Mouse (Mus musculus): ENCODE results near the gene Nwd2. TPM values are rescaled to one million over a fixed set of nuclear protein-coding genes. Genes with fewer than 3 reads are reported as not detected.
A peak's percentile ranks its signal among the peaks of the same experiment; 100 is the strongest.

Gene Nwd2
- polyA plus RNA-seq, 1 experiment, result not detected

DNA sequence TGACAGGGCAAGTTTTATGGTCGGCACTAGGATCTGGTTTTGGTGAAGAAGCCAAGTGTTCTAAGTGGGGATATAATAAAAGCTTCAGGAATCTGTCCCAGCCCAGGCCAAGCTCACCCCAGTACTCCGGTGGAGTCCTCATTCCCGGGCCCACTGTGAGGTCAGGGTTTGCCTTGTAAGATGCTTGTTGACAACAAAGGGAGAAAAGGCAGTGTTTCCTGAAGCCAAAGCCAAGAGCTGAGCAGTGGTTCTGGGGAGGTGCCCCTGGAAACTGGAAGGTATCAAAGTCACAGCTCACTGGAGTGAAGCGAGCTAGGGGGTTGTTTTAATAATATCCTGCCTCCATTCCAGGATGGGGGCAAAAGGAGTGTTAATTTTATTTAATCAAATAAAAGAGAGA, 170.1 kb downstream of the Nwd2 start:
- no peak overlapping the region for H3K4me3 ChIP-seq (ENCODE audit: extremely low read depth, insufficient read depth, insufficient read length)
- H3K36me3 ChIP-seq (ENCODE audit: control insufficient read depth, insufficient read depth, low read length), result no peaks in the 10 kb centered on the region
- WGBS, result 74% methylated on average over 4 of the region's 4 CpGs
- H3K27ac ChIP-seq (ENCODE audit: insufficient read depth, low read length), result no peak overlapping the region
- H3K27me3 ChIP-seq (ENCODE audit: control insufficient read depth, insufficient read depth, low read length), result no peaks in the 10 kb centered on the region
- TF ChIP-seq POLR2A (IDR thresholded peaks at IDR 0.05; ENCODE audit: low read depth, low read length) (no peak), CTCF (IDR thresholded peaks at IDR 0.05; ENCODE audit: extremely low read depth, insufficient read depth, insufficient read length, insufficient replicate concordance) (no peak)
- no peak for DNase-seq (ENCODE audit: low read depth in 1 of 2, low spot score in 2 of 2)
- no peaks in the 10 kb centered on the region for H3K4me1 ChIP-seq (ENCODE audit: control insufficient read depth, insufficient read depth, insufficient read length)

DNA sequence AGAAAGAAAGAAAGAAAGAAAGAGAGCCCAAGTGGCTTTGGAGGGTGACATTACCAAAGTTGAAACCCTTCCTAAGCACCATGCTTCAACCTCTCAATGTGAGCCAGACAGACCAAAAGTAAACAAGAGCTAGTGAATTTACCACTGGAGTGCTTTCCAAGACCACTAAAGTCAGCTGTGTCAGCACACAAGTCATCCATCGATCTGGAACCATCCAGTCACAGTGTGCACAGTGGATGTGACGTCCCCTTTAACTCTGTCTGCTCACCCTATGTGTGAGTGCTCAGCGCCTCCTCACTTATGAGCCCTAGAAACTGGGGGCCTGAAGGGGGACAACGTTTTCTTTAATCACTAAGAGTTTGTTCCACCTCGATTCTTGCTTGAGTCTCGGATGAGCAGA, 170.6 kb downstream of the Nwd2 start:
- Histone ChIP-seq H3K4me1 (ENCODE audit: control insufficient read depth, insufficient read depth, insufficient read length) (no peaks in the 10 kb centered on the region), H3K4me3 (ENCODE audit: extremely low read depth, insufficient read depth, insufficient read length) (no peak overlapping the region), H3K27ac (ENCODE audit: insufficient read depth, low read length) (no peak overlapping the region), H3K36me3 (ENCODE audit: control insufficient read depth, insufficient read depth, low read length) (no peaks in the 10 kb centered on the region), H3K27me3 (ENCODE audit: control insufficient read depth, insufficient read depth, low read length) (no peaks in the 10 kb centered on the region)
- DNase-seq (ENCODE audit: low read depth in 1 of 2, low spot score in 2 of 2), result no peak
- 88% methylated on average over 6 of the region's 6 CpGs for WGBS
- TF ChIP-seq POLR2A (IDR thresholded peaks at IDR 0.05; ENCODE audit: low read depth, low read length) (no peak), CTCF (IDR thresholded peaks at IDR 0.05; ENCODE audit: extremely low read depth, insufficient read depth, insufficient read length, insufficient replicate concordance) (no peak)

DNA sequence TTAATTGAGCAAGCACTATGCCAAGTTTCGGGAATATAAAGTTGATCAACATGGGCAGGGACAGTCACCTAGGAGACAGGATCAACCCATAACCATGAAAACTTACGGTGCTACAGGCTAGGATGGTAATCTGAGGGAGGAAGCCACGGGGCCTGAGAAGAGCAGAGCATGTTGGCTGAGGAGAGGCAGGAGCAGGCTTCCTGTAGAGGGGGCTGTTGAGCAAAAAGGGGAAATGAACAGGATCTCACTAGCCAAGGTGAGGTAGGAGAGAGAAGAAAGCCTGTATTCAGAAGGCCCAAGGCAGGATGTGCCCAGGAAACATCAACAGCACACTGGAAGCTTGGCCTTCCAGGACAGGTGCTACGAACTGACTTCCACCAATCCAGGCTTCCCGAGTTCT, 172.3 kb downstream of the Nwd2 start:
- H3K36me3 ChIP-seq (ENCODE audit: control insufficient read depth, insufficient read depth, low read length), result no peaks in the 10 kb centered on the region
- no peak overlapping the region for H3K27ac ChIP-seq (ENCODE audit: insufficient read depth, low read length)
- H3K27me3 ChIP-seq (ENCODE audit: control insufficient read depth, insufficient read depth, low read length), result no peaks in the 10 kb centered on the region
- H3K4me1 ChIP-seq (ENCODE audit: control insufficient read depth, insufficient read depth, insufficient read length), result no peaks in the 10 kb centered on the region; the same call in 1 of the 2 replicates
- TF ChIP-seq POLR2A (IDR thresholded peaks at IDR 0.05; ENCODE audit: low read depth, low read length) (no peak), CTCF (IDR thresholded peaks at IDR 0.05; ENCODE audit: extremely low read depth, insufficient read depth, insufficient read length, insufficient replicate concordance) (0 out of 2 replicates have a peak, but pooled peaks have one; percentile 2)
- DNase-seq (ENCODE audit: low read depth in 1 of 2, low spot score in 2 of 2), result peak in 1 of 2 experiments; percentile 16
- 78% methylated on average over 5 of the region's 5 CpGs for WGBS
- H3K4me3 ChIP-seq (ENCODE audit: extremely low read depth, insufficient read depth, insufficient read length), result no peak overlapping the region

- H3K4me3 ChIP-seq (ENCODE audit: extremely low read depth, insufficient read depth, insufficient read length), result no peak overlapping the region
- H3K4me1 ChIP-seq (ENCODE audit: control insufficient read depth, insufficient read depth, insufficient read length), result peaks cover 2% of the 10 kb centered on the region; the same call in 1 of the 2 replicates
- no peaks in the 10 kb centered on the region for H3K27me3 ChIP-seq (ENCODE audit: control insufficient read depth, insufficient read depth, low read length)
- DNase-seq (ENCODE audit: low read depth in 1 of 2, low spot score in 2 of 2), result no peak
- H3K36me3 ChIP-seq (ENCODE audit: control insufficient read depth, insufficient read depth, low read length), result no peaks in the 10 kb centered on the region
- H3K27ac ChIP-seq (ENCODE audit: insufficient read depth, low read length), result no peak overlapping the region
- no peak for TF ChIP-seq POLR2A (IDR thresholded peaks at IDR 0.05; ENCODE audit: low read depth, low read length)
- TF ChIP-seq CTCF (IDR thresholded peaks at IDR 0.05; ENCODE audit: extremely low read depth, insufficient read depth, insufficient read length, insufficient replicate concordance), result no peak
- 83% methylated on average over 8 of the region's 8 CpGs for WGBS
Measured at GRCm38 (mm10) chr5:63821860-63822259, 173.0 kb downstream of the Nwd2 start.

- WGBS, result 79% methylated on average over 10 of the region's 10 CpGs
- Histone ChIP-seq H3K4me3 (ENCODE audit: extremely low read depth, insufficient read depth, insufficient read length) (no peak overlapping the region), H3K36me3 (ENCODE audit: control insufficient read depth, insufficient read depth, low read length) (no peaks in the 10 kb centered on the region), H3K27me3 (ENCODE audit: control insufficient read depth, insufficient read depth, low read length) (no peaks in the 10 kb centered on the region), H3K27ac (ENCODE audit: insufficient read depth, low read length) (no peak overlapping the region), H3K4me1 (ENCODE audit: control insufficient read depth, insufficient read depth, insufficient read length) (peaks cover 8% of the 10 kb centered on the region; the same call in 1 of the 2 replicates)
- no peak for DNase-seq (ENCODE audit: low read depth in 1 of 2, low spot score in 2 of 2)
- TF ChIP-seq CTCF (IDR thresholded peaks at IDR 0.05; ENCODE audit: extremely low read depth, insufficient read depth, insufficient read length, insufficient replicate concordance) (no peak), POLR2A (IDR thresholded peaks at IDR 0.05; ENCODE audit: low read depth, low read length) (no peak)
Measured at GRCm38 (mm10) chr5:63823362-63824332, 174.7 kb downstream of the Nwd2 start.

DNA sequence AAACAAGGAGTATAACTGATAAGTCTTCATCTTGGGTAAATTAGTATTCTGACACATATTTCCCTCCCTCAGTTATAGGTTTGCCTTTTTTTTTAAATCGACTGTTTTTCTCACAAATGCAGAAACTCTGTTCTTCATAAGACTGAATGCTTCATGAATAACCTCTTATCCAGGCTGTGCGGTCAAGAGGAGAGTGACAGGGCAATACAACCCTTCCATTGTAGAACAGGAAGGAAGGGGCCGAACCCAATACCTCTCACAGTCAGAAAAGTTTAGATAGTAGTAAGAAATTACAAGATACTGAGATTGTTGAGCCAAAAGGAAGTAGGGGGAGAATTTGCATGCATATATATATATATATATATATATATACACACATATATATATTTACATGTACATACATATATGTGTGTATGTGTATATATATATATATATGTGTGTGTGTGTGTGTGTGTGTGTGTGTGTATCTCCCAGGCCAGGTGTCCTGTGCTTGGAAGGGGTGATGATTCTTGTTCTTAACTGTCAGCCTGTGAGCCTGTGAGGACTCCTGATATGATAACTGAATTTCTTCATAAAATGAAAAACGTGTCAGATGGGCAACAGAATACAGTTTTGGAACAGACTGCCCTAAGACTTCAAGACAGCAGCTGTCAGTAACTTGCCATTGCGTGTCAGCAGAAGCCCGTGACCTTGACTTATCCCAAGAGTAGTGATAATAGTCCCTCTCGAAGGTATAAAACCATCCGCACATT, 175.9 kb downstream of the Nwd2 start:
- TF ChIP-seq CTCF (IDR thresholded peaks at IDR 0.05; ENCODE audit: extremely low read depth, insufficient read depth, insufficient read length, insufficient replicate concordance), result no peak
- TF ChIP-seq POLR2A (IDR thresholded peaks at IDR 0.05; ENCODE audit: low read depth, low read length), result no peak
- no peaks in the 10 kb centered on the region for H3K27me3 ChIP-seq (ENCODE audit: control insufficient read depth, insufficient read depth, low read length)
- no peak for DNase-seq (ENCODE audit: low read depth in 1 of 2, low spot score in 2 of 2)
- WGBS, result 64% methylated on average over 8 of the region's 8 CpGs
- no peak overlapping the region for H3K4me3 ChIP-seq (ENCODE audit: extremely low read depth, insufficient read depth, insufficient read length)
- peaks cover 8% of the 10 kb centered on the region; the same call in 1 of the 2 replicates for H3K4me1 ChIP-seq (ENCODE audit: control insufficient read depth, insufficient read depth, insufficient read length)
- H3K36me3 ChIP-seq (ENCODE audit: control insufficient read depth, insufficient read depth, low read length), result no peaks in the 10 kb centered on the region
- no peak overlapping the region for H3K27ac ChIP-seq (ENCODE audit: insufficient read depth, low read length)

Measured in spleen, adult 2 months (tissue).